Mouse (Mus musculus): ENCODE results near the gene Iqck.

DNA sequence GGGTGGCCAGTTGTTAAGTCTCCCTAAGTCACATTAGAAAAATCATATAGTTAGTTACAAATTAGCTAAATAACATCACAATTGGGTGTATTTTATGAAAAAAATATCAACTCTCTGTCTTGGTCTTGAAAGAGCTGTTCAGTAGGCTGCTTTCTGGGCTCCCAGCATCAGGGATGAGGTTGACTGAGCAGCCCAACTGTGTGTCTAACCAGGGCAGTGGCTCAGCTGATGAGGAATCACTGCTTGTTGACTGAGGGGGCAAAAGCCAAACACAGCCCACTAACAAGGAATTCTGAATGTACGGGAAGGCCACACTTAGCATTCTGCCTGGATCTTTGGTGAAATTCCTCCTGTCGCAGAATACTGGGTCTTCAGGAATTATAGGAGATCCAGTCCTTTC, 54.9 kb downstream of the Iqck start:
- TF ChIP-seq CTCF (IDR thresholded peaks at IDR 0.05; ENCODE audit: borderline replicate concordance, insufficient read depth, low read depth, low read length) (no peak), POLR2A (IDR thresholded peaks at IDR 0.05; ENCODE audit: borderline replicate concordance, insufficient read depth, low read length) (no peak)

All from cerebellum, adult 2 months (tissue).